Mouse (Mus musculus) frontal cortex, postnatal 25 days (tissue): ENCODE measurements at regions not wholly inside any gene's neighbourhood (a gene's known extent, or its start where the extent isn't known, plus 50 kb on each side); places are given as distances from the start of the nearest gene placed in this dataset.

ENCODE experiments used
- DNase-seq, 2 experiments: peaks; one replicate each; pipeline ENCODE4 v3.0.0; 2022; ENCODE audit warnings: low spot score in 2 of 2

DNA sequence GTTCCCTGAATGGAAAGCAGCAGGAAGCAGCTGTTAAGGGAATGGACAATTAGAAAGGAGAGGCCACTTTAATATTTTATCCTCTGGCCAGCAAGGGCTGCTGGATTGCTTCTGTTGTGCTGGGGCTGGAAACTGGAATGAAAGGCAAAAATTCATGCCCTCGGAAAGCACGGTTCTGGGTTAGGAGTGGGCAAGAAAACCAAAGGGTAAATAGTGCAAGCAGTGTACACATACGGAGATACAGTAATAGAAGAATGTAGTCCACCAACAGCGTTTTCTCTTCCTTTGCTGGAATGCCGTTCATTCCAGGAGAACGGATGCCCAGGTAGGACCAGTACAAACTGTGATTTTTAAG is 50.8 kb upstream of the Zfr start:
- DNase-seq, result no peak

GRCm38 (mm10) chr15:12066176-12066856 is 51.3 kb upstream of the Zfr start:
- peak in 1 of 2 experiments; percentile 32 for DNase-seq

DNA sequence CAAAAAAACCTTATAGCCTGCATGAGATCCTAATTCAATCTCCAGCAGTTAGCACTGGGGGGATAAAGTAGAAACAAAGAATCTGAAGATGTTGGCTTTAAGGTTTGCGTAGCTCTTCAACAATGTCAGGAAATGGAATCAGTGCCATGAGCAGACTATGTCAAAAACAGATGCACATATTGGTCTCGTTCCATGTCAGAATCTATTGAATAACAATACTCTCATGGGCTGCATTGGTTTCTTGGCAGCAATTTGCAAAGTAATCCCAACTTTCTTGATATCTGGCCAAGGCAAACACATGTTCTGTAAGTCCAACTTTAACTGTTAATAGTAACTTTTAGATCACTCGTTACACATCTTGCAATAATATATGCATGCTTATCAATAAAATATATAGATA is 58.1 kb upstream of the Sub1 start:
- no peak for DNase-seq

- no peak for DNase-seq
Observed at GRCm38 (mm10) chr15:12053610-12054009, 56.8 kb upstream of the Sub1 start.

GRCm38 (mm10) chr15:12048965-12049364 is 52.2 kb upstream of the Sub1 start:
- DNase-seq, result no peak

DNA sequence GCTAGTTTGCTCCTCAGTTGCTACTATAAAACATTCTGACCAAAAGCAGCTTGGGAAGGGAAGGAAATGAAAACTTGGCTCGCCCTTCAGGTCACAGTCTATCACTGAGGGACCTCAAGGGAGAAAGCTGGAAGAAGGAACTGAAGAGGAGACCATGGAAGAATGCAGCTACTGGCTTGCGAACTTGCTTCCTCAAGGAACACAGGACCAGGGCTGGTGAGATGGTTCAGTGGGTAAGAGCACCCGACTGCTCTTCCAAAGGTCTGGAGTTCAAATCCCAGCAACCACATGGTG is 51.4 kb upstream of the Sub1 start:
- DNase-seq, result no peak

DNA sequence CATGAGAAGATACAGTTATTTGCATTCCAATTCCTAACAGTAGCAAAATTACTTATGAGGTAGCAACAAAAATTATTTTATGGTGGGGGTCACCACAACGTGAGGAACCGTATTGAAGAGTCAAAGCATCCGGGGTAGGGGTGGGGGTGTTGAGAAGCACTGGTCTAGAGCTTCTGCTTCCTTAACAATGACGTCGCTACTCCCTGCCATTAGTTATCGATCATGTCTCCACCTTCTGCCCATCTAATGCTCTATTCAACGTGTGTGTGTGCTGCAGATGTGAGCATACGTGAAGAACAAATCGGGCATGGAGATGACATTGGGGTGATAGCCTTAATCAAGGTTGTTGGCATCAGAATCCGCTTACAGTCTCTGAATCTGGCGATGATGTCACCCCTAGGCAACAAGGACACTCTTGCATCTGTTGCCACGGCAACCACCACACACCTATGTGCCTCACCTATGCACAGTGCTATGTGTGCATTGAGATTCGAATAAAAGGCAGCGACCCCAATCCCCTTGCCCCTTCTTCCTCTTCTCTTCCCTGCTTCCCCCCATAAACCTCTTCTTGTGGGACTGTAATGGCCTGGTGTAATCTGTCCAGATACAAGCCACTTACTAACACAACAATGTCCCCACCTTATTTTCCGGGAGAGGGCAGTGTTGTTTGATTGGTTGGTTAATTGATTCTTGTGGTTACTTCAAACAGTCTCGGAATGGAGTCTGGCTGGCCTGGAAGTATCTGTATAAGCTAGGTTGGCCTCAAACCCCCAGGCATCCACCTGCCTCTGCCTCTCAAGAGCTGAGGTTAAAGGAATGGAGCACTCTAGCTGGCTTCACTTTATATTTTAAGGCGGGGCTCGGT is 50.8 kb upstream of the Sub1 start:
- DNase-seq, result no peak
